Mouse (Mus musculus) layer of hippocampus, postnatal 10 days (tissue): ENCODE measurements around the gene Ppil3. TPM values are rescaled to one million over a fixed set of nuclear protein-coding genes. Genes with fewer than 3 reads are reported as not detected.
A peak's percentile ranks its signal among the peaks of the same experiment; 100 is the strongest.

Experiments used
- DNase-seq, 2 experiments: peaks; one replicate each; pipeline ENCODE4 v3.0.0; 2021; ENCODE audit warnings: low spot score in 2 of 2
- long read RNA-seq: library from polyadenylated mRNA; stranded (forward); transcript quantifications from one replicate; pipeline ENCODE4 v2.0.0, GENCODE M21; 2023
- total RNA-seq, 2 experiments: library from RNA; stranded (reverse); gene quantifications; 2 replicates each; pipeline ENCODE4 v1.2.3; 2021

The Ppil3 gene
- total RNA-seq = 10 to 100 TPM; 30.1 to 33.0 TPM
- long read RNA-seq, transcript Ppil3-203 (7 exons, 1,033 nt) = major isoform, 7 of 24 reads
- long read RNA-seq, partial matches to known transcripts = 1 of 24 reads
- long read RNA-seq, other reads (novel, unspliced or antisense) = 12 of 24 reads

DNA sequence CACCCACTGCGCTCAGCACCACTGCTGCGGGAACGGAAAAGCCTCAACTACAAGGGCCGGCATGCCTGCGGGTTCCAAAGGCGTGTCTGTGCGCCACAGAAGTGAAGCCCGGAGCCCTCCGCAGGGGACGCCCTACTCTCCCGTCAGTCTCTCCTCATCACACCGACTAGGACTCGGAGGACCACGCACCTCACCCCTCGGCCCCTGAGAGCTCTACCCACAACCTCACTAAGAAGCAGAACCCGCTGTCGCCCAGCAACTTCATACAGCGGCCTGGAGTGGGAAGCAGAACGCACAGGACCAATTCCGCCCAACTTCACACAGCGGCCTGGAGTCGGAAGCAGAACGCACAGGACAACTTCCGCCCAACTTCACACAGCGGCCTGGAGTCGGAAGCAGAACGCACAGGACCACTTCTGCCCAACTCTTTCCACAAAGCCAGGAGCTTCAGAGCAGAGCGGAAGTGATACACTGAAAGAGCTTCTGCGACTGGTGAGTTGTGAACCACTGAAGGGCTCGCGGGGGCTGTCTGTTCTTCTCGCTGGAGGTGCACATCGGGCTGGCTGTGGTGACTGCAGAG is at the start of gene Ppil3, which contains the start of gene Nif3l1:
Gene Ppil3, minus strand, starts transcription at position 344 of the 580 bp plus-strand sequence.
Gene Nif3l1, plus strand, starts transcription at position 9 of the 580 bp plus-strand sequence.
- peak; percentile 84 to 90 for DNase-seq

DNA sequence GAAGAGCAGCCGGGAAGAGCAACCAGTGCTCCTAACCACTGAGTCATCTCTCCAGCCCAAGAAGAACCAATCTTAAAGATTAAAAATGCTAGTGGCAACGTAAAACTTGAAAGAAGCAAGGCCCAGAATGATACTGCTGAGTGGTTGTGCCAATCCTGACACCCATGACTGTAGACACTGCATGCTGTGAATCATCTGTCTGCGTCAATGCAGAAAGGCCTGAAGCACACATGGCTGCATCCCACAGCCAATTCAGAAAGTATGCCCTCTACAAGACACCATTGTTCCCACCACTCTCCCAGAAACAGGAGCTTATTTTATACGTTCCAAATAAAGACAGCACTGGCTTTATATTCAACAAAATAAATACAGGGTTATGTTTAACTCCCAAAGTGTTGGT is 37.4 kb upstream of the Ppil3 start:
- DNase-seq = no peak

DNA sequence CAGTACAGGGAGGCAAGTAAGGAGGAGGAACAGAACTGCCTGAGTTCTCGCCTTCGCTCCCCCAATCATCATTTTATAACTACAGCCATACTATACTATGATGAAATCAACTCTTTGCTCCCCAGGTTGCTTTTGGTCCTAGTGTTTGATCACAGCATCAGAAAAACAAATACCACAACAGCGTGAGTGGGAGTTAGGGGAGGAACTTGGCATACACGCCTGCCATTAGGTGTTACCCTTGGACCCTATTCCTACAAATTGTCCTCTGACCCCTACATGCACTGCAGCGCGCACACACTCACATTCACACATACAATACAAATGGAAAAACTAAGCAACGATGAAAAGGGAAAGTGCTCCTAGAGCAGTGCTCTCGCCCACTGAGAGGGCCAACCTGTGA is 30.4 kb upstream of the Ppil3 start:
- DNase-seq = no peak

DNA sequence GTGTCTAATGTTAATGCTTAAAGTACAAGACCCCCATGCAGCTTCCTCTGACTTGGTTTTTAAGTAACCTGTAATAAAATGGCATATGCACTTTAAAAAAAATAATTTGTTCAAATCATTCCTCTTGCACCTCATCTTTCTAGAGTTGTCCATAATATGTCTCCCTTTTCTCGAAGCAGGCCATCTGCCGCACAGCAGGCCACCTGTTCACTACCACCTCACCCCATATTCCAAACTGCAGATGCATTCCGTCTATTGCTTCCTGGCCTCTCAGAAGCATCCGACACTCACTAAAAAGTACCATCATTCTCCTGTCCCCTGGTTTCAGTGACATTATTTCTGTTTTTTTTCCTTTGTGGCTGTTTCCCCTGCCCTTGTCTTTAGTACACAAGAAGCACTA is 20.3 kb upstream of the Ppil3 start:
- DNase-seq = no peak

DNA sequence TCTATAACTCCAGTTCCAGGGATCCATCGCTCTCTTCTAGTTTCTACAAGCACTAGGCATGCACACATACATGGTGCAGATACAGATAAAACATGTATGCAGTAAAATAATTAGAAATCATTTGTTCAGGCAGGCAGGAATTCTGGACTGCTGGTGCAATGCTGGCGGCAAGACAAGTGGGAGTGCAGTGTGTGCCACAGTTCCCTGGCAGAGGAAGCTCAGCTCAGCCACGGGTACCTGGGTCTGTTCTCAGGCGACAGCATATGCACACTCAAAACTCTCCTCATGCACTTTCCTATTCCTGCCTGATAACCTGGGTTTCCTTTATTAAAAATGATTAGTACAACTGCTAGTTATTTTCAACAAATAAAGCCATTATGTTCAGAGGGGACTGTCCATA is 19.8 kb upstream of the Ppil3 start:
- no peak for DNase-seq

DNA sequence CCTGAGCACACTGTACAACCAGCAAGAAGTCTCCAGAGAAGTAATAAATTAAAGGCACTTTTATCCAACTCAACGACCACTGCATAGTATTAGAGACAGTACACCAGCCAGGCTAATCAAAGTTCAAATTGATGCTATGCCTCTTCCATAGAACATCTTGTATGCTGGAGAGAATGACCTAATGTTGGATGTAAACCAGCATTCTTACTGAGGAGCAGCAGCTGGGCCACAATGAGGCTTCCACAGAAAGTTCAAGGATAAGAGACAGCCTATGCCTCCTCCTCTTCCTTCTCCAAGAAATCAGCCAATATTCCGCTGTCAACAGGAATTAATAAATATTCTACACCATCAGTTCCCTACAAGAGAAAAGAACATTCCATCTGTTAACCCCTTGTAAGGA is 18.6 kb upstream of the Ppil3 start:
- DNase-seq = no peak

DNA sequence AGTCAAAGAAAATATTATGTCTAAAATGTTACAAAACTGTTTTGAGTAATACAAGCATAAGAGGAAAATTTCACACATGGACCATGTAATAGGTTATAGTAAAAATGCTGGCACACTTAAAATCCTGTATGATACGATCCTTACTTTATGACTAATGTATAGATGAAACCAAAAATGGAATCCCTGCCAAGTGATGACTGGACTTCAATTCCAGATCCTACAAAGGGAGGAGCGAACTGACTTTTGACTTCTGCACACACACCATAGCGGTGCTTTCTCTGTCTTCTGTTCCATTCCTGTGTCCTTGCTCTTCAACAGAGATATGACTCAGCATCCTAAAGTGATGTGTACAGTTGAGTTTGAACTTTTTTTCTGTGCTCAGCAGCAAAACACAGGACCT is 15.3 kb upstream of the Ppil3 start:
- no peak for DNase-seq

DNA sequence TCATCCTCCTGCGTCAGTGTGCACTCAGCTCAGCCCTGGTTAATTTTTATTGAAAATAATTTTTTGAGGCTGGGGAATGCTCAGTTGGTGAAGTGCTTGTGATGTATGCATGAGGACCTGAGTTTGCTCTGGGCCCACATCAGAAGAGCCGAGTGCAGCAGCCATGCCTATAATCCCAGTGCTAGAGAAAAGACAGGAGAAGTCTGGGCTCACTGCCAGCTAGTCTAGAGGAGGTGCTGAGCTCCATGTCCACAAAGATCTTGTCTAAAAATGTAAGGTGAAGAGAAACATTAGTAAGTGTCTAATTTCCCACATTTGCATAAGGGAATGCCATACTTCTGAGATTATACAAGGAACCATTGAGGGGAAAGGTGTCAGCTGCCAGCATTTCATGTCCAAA is 13.6 kb upstream of the Ppil3 start:
- DNase-seq = no peak

DNA sequence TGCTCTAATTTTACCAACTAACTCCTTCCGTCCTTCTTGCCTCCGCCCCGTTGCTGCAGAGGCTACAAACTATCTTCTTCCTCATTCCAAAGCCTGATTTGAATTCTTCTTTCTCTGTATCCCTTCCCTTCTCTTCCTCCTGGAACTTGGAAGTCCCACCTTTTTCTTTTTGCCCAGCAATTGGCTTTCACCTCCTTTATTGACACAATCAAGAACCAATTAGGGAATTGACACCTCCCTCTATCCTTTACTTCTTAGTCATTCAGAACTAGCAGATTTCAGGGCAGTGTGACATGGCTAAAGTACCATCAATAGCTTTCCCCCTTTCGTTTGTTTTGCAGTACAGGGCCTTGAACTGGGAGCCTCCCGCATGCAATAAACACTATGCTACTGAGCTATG is 12.9 kb upstream of the Ppil3 start:
- DNase-seq = no peak

DNA sequence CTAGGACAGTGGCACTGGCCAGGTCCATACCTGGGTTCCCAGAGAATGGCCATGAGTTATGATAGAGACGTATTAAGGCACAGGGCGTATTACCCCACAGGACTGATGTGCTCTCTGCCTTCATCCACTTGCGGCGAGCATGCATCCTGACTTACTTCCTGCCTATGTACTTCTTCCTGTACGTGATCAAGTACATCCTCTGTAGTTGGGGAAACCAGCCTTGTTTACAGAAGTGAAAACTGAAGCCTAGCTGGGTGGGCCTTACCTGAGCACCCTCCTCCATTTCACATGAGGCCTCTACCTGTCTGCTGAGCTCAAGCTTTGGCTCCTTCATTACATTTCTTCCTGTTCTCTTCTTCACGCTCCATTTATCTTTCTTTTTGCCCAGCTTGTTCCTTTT is 9.0 kb upstream of the Ppil3 start:
- DNase-seq = no peak

DNA sequence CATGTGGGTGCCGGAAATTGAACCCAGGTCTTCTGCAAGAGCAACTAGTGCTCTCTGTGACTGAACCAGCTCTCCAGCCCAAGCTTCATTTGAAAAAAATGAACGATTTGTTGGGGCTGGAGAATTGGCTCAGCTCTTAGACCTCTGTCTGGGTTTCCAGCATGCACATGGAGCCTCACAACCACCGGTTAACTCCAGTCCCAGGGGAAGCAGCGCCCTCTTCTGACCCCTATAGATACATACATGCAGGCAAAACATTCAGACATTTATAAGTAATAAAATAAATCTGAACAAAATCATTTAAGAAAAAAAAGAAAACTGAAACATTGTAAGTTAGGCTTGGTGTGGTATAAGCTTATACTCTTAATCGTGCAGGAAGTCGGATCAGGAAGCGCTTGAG is 3.1 kb upstream of the Ppil3 start:
- no peak for DNase-seq

DNA sequence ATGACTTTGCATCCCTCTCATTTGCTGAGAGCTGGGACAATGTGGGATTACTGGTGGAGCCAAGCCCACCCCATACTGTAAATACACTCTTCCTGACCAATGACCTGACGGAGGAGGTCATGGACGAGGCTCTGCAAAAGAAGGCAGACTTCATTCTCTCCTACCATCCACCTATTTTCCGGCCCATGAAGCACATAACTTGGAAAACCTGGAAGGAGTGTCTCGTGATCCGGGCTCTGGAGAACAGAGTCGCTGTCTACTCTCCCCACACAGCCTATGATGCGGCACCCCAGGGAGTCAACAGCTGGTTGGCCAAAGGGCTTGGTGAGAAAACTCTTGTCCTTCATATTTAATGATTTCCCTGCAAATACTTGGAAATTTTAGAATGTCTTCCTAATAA is 2.5 kb upstream of the Ppil3 start:
- no peak for DNase-seq

DNA sequence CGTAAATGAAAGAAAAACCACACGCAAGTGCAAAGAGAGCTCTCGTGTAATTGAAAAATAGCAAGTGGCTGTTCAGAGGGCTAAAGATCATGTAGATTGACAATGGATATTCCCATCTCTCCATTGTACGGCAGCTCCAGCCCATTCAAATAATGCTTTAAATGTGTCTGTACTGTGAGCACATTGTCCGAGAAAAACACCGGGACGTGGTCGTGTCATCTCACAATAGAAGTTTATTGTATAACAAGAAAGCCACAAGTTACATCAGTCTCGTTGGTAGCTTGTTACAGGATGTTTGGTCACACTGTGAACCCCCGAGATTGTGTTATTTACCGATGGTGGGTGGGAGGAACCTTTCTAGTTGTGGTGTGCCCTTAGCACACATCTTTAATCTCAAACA is 575 bp upstream of the Ppil3 start:
- DNase-seq = no peak

DNA sequence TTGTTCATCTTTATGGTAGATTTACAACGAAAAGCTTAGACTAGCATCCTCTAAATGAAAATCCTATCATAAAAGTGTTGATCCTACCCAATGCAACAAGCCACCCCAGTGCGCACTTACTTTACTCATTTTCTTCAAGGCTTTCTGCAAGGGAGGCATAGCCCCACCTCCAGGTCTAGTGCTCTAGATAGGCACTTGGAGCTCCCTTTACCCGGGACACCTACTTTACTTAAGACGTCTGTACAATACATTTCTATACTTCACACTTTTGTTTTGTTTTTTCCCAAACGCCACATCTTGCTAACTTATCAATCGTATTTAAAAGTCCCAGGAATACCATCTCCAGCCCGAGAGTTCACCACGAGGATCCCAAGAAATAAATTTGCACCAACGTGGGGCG is 595 bp downstream of the Ppil3 start:
- DNase-seq = no peak

DNA sequence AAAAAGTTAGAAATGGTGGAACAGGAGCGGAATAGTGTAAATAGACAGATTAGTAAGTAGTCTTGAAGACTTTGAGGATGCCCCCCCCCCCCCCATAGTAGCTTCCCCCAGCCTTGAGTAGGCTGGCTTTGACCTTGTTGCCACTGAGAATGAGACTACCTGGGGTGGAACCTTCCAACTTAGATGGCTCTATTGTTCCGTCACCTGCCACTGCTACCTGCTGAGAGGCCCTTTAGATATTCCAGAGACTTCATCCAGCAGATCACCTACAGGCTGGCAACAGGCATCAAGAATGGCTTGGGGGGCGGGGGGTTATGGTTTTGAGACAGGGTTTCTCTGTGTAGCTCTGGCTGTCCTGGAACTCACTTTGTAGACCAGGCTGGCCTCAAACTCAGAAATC is 20.7 kb downstream of the Ppil3 start:
- no peak for DNase-seq

DNA sequence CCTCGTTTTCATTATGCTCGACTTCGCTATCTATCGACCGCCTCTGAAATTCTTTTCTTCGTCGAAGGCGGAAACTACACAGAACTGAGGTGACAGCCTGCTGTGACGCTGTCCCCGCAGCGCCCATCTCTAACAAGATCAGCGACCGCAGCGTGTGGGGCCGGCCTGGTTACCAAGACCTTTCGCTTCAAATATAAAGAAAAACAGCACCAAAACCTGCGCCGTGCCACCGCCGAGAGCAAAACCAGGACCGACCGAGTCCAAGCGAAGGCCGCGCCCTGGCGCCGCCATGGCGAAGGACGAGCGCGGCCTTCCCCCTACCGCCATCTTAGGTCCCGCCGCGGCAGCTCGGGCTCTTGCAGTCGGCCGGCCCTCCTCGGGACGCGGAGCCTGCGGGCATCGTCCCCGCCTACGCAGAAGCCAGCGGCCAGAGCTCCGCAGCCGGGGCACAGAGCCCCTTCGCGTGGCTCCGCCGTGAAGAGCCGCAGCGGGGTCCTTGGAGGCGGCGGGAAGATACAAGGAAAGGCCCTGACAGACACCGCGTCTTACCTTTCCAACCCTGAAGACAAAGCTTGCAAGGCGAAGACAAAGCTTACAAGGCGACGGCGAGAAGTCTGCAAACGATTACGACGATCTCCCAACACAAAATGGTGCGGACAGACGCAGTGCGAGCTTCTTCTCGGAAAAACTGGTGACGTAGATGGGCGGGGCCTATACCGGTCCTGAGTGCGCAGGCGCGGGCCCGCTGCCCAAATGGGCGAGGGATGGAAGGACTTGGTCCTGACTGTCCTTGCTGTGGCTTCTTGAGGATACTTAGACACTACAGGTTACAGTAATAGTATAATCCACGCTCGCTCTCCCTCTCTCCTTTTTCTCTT is 21.7 kb downstream of the Ppil3 start, which contains the start of gene Clk1:
Gene Clk1, minus strand, starts transcription at position 696 of the 878 bp plus-strand sequence.
- DNase-seq = peak; percentile 99

DNA sequence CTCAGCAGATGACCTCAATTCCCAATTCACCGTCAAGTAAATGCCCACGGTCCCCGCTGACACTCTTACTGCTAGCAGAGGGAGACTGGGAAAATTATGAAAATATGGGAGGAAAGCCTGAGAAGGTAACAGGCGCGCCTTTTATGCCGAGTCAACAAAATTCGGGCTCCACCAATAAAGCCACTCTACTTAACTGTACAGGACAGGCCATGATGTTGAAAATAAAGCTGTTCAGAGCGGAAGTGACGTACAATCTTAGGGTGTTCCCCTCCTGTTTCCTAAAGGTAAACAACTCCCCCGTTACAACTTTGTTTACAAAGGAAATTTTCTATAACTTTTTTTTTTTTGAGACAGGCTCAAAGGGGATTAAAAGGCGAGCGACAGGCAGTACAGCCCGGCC is 22.4 kb downstream of the Ppil3 start:
- DNase-seq = no peak

DNA sequence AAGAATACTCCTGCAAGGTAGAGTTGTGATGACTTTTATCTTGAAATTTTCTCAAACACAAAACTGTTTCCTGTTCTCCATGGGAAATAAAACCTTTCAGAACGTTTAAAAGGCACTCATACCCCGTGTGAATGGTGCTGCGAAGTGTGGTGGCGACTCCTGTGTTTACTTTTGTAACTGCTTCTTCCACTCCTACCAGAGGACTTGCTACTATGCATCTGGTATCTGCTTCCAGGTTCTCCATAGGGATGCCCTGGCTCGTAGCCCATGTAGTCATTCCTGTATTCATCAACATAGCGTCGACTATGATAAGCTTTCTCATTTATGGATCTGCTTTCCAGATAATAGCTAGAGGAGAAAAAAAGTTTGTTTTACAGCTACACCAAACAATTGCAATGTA is 24.3 kb downstream of the Ppil3 start:
- DNase-seq = no peak

DNA sequence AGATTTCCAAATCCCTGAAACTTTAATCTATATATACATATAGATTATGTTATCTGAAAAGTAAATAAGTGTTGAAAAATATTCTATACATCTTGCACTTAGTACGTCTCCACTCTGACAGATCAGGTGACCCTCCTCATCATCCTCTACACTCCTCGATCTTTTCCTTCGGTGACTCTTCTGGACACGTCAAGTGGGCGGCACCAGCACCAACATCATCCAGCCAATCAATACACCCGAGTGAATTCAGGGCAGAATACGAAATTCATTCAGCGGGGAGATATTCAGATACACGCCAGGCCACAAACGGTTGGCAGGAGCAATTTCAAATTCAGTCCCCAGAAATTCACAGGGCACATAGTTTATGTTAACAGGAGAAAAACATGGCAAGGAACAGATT is 25.3 kb downstream of the Ppil3 start:
- no peak for DNase-seq

DNA sequence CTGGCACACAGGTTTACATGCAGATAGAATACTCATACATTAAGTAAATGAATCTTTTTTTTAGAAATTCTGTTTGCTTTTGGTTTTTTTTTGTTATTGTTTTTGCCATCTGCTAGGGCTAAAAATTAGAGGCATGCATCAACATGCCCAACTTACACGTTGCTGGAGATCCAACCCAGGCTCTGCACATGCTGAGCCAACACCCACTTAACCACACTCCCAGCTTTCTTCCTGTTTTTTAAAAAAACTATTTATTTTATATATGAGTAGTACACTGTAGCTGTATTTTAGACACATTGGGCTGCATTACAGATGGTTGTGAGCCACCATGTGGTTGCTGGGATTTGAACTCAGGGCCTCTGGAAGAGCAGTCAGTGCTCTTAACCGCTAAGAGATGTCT is 29.2 kb downstream of the Ppil3 start:
- DNase-seq = no peak

DNA sequence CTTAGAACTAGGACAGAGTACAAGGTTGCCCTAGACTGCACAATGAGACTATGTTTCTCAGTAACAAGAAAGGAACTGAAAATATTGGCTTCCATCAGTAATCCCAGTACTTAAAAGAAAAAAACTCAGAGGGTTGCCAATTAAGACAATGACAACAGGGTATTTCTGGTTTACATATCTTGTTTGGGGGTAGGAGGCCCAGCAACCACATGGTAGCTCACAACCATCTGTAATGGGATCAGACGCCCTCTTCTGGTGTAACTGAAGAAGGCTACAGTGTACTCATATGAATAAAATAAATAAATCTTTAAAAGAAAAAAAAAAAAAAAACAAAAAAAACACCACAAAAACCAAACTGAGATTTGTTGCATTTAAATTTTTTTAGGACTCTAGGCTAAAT is 29.8 kb downstream of the Ppil3 start:
- no peak for DNase-seq

DNA sequence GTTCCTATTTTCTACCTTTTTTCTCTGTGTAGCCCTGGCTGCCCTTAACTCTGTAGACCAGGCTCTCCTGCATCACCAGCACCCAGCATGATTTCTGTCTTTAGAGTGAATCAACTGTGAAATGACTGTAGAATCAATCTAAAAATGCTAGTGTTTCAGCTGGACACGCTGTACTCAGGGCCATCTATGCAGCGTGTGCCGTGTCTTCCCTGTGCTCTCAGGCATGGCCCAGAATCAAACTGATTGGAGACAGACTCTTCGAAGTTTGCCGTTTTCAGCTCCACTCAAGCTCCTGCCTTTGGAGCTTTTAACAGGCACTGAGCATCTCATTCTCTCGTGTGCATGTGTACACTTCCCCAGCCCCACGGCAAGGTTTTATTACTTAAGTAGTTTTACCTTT is 34.5 kb downstream of the Ppil3 start:
- no peak for DNase-seq

DNA sequence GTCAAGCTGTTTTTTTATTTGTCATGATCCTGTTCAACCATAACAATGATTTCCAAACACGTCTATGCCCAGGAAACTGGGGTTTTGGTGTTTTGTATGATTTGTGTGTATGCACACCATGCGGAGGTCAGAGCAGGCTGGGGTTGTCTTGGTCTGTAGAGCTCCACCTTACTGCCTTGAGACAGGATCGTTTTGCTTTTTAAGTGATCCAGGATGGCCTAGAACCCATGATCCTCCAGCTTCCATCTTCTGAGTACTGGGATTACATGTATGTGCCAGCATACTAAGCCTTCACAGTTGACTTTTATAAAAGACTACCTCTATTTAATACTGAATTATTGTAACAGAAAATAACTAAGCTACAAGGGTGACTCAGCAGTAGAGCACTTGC is 35.1 kb downstream of the Ppil3 start:
- no peak for DNase-seq
